In the genomic region with DNA sequence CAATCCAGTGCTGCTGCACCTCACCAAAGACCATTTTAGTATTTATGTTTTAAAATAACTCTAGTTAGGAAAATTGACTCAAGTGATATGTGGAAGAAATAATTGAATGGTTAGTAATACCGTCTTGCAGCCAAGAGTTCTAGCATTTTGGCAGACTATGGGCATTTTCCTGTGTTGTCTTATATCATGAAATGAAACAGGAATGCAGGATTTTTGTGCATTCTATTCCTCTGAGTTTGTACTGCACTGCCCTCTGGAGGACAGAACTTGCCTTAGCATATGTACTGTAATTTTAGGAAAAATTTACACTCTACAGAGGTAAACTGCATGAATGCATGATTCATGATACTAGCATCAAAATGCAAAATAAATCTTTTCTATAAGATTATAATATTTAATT, we compare ENCODE assay signal across 8 mouse cellular contexts.
DNase-seq lines count a peak whose midpoint lies in the region; ATAC-seq and TF ChIP-seq lines count a peak whose summit lies in the region.

No protein-coding gene starts in this region.

- 42% methylated on average over 1 of the region's 1 CpGs for WGBS in intestine, postnatal 0 days
- WGBS in liver, postnatal 0 days (ENCODE audit: insufficient replicate concordance), result 47% methylated on average over 1 of the region's 1 CpGs

- H3K9me3 ChIP-seq in intestine, postnatal 0 days (ENCODE audit: control insufficient read depth), result no peaks in the 10 kb centered on the region
- H3K9me3 ChIP-seq in liver, postnatal 0 days (ENCODE audit: low read length), result no peaks in the 10 kb centered on the region

- peak; percentile 81 for ATAC-seq in common myeloid progenitor, adult 5-6 weeks (replicated peaks; ENCODE audit: low read depth, poor library complexity, severe bottlenecking)
- ATAC-seq in intestine, postnatal 0 days, result no peak
- no peak for ATAC-seq in liver, postnatal 0 days

- peak; percentile 34 for DNase-seq in kidney, adult 9 months
- no peak for DNase-seq in kidney, adult 11 months
- peak; percentile 15 for DNase-seq in ZHBTc4 (ENCODE audit: low read depth, low spot score)
- DNase-seq in liver, postnatal 0 days, result no peak
- DNase-seq in splenic B cell, adult 2 months (ENCODE audit: low read depth, low spot score), result peak; percentile 8
- no peak for DNase-seq in spleen, postnatal 10 days (ENCODE audit: low spot score in 2 of 2)

- no peaks in the 10 kb centered on the region for H3K36me3 ChIP-seq in intestine, postnatal 0 days (ENCODE audit: control insufficient read depth, insufficient read depth)
- no peaks in the 10 kb centered on the region for H3K36me3 ChIP-seq in liver, postnatal 0 days (replicated peaks; ENCODE audit: insufficient read depth, low read length)
- H3K36me3 ChIP-seq in splenic B cell, adult 2 months (ENCODE audit: control insufficient read depth, insufficient read depth, low read length, poor library complexity, severe bottlenecking), result no peaks in the 10 kb centered on the region

- no peak for TF ChIP-seq EP300 in liver, postnatal 0 days (IDR thresholded peaks at IDR 0.05; ENCODE audit: low read depth)

- H3K4me3 ChIP-seq in intestine, postnatal 0 days (ENCODE audit: low read depth, low read length), result no peak overlapping the region
- H3K4me3 ChIP-seq in liver, postnatal 0 days (ENCODE audit: low read depth, low read length), result no peak overlapping the region

- peak; percentile 84 for TF ChIP-seq CTCF in intestine, postnatal 0 days (IDR thresholded peaks at IDR 0.05; ENCODE audit: low read depth)
- TF ChIP-seq CTCF in liver, postnatal 0 days (IDR thresholded peaks at IDR 0.05; ENCODE audit: low read depth), result peak; percentile 62

- no peak overlapping the region for H3K4me2 ChIP-seq in intestine, postnatal 0 days (replicated peaks; ENCODE audit: low read depth)
- H3K4me2 ChIP-seq in liver, postnatal 0 days (ENCODE audit: low read depth, low read length), result no peak overlapping the region

- H3K9ac ChIP-seq in intestine, postnatal 0 days (ENCODE audit: low read depth, low read length), result no peak overlapping the region
- H3K9ac ChIP-seq in liver, postnatal 0 days (replicated peaks), result no peak overlapping the region

- no peak overlapping the region for H3K27ac ChIP-seq in intestine, postnatal 0 days (ENCODE audit: low read depth, low read length)
- no peak overlapping the region for H3K27ac ChIP-seq in liver, postnatal 0 days (ENCODE audit: low read depth)

- no peaks in the 10 kb centered on the region for H3K27me3 ChIP-seq in intestine, postnatal 0 days (replicated peaks; ENCODE audit: control insufficient read depth, insufficient read depth, low read length)
- H3K27me3 ChIP-seq in liver, postnatal 0 days (ENCODE audit: insufficient read depth, low read length), result no peaks in the 10 kb centered on the region
- H3K27me3 ChIP-seq in splenic B cell, adult 2 months (ENCODE audit: control insufficient read depth, insufficient read depth, low read length, poor library complexity, severe bottlenecking), result no peaks in the 10 kb centered on the region

- H3K4me1 ChIP-seq in intestine, postnatal 0 days (replicated peaks; ENCODE audit: control insufficient read depth, insufficient read depth, low read length), result no peaks in the 10 kb centered on the region
- no peaks in the 10 kb centered on the region for H3K4me1 ChIP-seq in liver, postnatal 0 days (ENCODE audit: insufficient read depth)

Comparison
In these comparisons a context has a peak if more than half of its experiments do, and no peak if none do; other contexts are left out.
1. DNase-seq: peak in kidney, adult 9 months (single experiment), ZHBTc4 (single experiment) and splenic B cell, adult 2 months (single experiment); none in kidney, adult 11 months (single experiment), liver, postnatal 0 days (single experiment) and spleen, postnatal 10 days (0 of 2).